Mouse (Mus musculus) layer of hippocampus, postnatal 14 days (tissue): Measurements from ENCODE around the gene Tshz2. TPM values are rescaled to one million over a fixed set of nuclear protein-coding genes. Genes with fewer than 3 reads are reported as not detected.

Experiments
- DNase-seq, 2 experiments: peaks; one replicate each; pipeline ENCODE4 v3.0.0; 2021 to 2022; ENCODE audit warnings: low spot score in 2 of 2, mixed read lengths in 1 of 2
- total RNA-seq, 2 experiments: library from RNA; stranded (reverse); gene quantifications; 2 replicates each; pipeline ENCODE4 v1.2.3; 2021

Tshz2 gene
- total RNA-seq, 2 experiments from 2014 or later, result 8.6 to 26.7 TPM

DNA sequence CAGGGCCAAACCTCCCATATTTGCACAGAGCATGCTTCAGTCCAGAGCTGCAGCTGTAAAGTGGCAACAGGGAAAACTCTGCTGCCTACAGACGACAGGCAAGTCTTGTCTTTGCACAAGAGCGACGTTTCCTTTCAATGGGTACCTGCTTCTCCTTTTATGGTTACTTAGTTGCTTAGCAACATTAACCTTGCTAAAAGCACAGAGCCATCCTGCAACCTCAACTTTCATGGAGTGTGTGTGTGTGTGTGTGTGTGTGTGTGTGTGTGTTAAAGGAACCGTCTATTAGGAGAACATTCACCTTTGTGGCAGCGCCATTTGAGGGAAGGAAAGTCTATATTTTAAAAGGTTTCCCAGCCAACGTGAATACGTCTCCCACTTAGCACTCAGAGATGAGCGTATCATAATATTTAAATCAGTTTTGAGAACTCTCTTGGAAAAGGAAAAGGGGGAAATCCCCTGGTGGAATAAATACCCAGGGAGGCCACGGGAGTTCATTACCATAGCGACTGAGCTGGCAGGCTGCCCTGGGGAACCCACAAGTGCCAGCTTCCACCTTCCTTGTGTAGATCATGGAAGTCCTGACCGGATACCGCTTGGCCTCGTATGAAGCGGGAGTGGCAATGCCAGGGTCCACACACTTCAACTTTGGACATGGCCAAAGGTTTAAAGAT, 295.8 kb downstream of the Tshz2 start:
- DNase-seq, result no peak

DNA sequence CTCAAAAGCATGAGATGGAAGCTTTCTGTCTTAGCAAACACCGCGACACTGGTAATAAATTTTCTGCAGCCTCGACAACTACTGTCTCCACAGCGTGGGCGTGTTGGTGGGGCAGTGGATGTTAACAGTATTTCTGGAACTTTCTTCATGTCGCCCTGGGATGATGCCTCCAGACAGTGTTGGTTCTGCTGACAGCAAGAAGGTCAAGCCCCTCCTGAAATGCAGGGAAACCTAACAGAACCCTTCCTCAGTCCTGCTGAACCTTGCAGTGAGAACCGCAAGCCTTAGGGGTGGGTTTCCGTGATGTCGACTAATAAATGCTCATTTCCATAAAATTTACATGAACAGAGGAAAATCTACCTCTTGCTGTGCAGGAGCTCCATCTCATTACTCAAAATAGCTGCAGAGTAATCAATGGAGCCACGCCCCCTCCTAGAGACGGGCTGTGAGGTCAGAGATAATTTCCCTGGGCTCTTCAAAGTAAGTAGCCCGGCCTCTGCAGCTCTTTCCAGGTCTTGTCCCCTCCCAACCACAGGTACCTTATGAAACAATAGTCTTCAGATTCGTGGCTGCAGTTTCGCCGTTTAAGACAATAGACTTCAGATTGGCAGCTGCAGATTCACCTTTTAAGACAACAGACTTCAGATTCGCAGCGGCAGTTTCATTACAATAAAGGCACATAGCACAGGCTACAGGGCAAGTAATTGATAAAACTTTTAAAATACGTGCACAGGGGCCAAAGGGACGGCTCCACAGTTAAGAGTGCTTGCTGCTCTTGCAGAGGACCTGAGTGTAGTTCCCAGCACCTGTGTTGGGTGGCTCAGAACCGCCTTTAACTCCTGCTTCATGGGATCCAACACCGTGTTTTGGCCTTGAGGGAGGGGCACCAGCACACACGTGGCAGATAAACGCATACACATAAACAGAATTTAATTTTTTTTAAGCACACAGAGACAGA, 297.0 kb downstream of the Tshz2 start:
- DNase-seq, result peak; percentile 17 to 61

DNA sequence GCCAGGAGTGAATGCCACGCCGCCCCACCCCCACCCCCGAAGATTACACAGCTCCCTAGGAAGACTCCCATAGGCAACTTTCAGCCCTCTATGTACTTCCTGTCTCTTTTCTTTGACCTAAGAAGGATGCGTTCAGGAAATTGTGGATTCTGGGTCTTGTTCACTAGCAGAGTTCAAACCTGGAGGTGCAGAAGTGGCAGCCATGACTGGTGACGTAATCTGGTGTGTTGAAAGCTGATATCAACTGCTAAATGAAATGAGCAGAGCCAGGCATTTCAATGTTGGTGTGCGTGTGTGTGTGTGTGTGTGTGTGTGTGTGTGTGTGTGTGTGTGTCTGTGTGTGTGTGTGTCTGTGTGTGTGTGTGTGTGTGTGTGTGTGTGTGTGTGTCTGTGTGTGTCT, 302.8 kb downstream of the Tshz2 start:
- DNase-seq, result no peak

DNA sequence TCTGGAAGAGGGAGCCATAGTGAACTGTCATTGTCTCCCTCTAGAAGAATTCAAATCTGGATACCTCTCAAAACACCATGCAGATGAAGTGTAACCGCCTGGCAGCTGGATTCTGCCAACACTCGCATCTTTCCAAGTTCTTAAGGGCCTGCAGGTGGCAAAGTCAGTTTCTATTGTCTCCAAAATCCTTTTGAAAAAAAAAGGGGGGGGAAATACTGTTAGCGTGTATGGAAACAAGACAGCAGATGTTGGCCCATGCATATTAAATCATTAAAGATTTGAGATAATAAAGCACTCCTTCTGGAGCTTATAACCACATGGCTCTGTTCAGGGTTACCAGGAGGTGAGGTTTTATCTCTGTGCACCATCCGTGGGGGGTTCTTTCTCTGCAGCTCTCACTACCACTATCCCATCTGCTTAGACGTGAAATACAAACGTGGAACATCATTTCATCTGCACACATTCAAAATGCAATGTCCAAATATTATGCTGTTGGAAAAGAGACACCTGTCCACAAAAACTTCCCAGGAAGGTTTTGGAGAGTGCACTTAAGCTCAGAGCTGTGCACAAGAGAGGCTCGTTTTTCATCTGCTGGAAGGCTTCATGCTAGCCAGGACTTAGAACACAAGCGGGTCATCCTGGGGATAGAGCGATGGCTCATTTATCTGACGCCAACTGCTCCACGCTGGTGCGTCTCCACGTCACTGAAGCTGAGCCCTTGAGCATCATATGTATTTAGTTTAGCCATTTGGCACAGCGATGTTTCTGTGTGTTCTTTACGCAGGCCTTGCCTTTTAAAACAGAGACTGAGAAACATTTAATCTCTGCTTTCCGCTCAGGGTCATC, 307.7 kb downstream of the Tshz2 start:
- DNase-seq, result no peak

DNA sequence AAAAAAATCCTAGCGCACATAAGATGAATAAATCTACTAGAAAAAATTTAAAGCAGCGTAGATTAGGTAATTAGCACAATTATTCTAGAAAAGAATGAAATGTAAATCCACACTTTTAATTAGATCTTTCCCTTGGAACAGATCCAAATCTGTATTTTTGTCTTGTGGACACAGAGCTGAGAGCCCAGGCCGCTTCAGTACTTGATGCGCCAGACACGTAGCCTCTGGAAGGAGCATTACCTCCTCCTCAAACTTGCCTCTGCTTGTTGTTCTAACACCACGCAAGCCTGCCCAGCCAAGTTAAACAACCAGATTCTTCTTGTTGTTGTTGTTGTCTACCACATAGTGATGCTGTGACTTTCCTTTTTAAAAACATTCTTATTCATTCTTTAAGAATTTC, 310.9 kb downstream of the Tshz2 start:
- DNase-seq, result no peak

DNA sequence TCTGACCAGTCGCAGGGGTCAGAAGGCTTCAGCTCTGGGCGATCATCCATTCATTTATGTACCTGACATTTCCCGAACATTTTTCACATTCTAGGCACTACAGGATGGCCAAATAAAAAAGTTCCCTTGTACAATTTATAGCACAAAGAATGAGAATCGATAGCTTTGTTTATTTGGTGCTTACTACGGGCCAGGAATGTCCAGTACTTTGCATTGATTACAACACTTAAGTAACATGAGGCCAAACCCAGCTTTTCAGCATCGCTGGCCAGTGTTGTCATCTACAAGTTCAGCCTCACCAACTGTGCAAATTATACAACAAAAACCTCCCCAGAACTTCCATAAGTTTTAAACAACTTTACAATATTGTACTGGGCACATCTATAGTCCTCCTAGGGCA, 315.3 kb downstream of the Tshz2 start:
- DNase-seq, result no peak

DNA sequence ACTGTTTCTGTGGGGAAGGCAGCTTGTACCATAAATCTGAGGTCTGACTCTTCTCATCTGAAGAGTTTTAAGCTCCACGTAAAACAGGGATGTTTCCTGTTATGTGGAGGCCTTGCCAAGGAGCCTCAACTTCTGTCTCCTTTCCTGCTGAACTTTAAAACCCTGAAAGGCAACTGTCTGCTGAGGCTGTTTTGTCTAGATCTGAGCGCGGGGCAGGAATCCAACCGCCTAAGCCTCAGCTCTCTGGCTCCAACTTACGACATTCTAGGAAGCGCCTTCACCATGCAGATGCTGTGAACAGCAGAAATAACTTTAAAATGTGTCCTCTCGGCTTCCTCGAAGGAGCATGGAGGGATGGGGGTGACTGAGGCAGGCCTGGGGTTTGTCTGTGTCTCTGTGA, 318.2 kb downstream of the Tshz2 start:
- no peak for DNase-seq

DNA sequence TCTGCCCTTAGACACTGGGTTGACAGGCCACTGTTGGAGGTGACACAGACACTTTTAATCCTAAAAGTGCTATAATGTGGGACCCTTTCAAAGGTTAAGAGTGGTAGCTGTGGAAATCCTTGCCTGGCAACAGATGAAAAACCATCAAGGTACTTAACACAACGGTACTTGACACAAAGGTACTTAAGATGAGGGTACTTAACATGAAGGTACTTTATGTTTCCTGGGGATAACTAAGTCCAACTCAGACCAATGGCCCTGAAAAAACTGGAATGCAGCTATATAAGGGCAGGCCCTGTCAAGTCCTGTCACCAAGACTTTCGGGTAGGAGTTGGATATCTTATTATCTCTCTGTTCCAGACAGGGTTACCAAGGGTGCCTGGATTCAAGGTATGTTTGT, 320.2 kb downstream of the Tshz2 start:
- DNase-seq, result no peak

DNA sequence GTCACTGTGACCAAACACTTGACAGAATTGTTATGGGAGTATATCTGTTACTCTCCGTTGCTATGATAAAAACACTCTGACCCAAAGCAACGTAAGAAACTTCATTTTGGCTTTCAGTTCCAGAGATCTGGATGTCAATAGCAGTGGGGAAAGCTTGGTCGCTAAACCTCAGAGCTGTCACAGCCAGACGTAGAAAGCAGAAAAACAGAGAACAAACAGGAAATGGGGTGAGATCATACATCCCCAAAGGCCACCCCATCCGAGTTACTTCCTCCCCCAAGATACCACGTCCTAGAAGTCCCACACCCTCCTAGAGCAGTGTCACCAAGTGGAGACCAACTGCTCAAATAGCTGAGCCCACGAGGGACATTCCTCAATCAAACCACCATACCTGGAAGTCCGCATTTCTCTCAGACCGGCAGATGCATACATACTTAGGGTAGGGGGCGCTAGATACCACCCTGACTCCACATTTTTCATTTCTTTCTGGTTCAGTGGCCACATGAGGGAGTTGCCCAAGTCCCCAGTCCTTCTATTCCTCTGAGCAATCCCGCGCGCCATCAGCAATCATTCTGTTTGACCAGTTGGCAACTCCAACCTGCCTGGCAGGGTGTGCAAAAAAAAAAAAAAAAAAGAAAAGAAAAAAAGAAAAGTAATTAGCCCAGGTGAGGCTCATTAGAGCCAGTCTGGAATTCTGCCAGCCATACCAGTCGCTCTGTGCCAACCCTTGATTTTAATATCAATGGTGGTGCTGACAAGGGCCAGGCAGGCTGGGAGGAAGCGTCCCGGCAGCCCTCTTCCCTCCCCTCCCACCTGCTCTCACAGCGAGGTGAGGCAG, 326.1 kb downstream of the Tshz2 start:
- DNase-seq, result no peak

DNA sequence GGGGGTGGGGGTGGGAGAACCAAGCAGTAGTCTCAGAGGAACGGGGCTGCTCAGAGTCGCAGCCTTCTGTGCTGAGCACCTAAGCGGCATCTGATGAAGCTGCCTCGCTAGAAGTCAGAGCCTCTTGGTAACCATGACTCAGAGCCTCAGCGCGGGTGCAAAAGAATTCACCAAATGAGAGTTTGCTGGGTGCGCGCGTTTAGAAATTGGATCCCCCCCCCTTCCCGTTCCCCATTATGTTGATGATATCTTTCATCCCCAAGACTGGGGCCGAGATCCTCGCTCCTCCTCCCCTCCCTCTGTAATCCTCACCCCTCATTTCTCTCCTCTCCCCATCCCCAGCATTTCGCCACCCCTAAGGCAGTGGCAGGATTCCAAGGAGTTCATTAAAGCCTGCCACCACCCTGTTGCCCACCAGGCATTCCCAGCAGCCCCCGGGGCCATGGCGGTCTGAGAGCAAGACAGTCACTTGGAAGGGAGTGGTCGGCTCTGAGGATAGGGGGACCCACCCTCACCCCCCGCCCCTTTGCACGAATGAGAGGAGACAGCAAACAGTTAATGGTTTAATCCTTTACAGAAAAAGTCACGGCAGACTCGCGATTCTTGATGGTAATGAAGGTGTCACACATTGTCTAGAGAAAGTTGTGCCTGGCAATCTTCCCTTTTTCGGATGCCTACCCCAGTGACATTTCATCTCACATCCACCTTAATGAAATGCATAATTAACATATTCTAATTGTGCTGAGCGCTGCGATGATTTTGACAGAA, 328.8 kb downstream of the Tshz2 start:
- DNase-seq, result no peak

DNA sequence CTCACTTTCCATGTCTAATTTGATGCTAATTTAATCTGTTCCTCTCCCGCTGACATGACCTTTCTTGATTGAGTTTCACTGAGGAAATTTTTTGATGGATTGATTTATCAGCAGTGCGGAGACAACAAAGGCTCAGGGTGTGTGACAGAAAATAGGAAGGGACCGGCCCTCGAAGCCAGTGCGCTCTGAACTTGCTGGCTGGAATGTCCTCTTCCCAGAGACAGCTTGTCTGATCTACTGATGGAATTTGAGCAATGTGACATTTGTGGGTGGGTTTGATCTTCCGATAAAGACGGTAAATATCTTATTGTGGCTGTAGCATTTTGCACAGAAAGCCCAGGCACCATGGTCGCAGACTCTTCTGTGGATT, 329.4 kb downstream of the Tshz2 start:
- DNase-seq, result no peak

DNA sequence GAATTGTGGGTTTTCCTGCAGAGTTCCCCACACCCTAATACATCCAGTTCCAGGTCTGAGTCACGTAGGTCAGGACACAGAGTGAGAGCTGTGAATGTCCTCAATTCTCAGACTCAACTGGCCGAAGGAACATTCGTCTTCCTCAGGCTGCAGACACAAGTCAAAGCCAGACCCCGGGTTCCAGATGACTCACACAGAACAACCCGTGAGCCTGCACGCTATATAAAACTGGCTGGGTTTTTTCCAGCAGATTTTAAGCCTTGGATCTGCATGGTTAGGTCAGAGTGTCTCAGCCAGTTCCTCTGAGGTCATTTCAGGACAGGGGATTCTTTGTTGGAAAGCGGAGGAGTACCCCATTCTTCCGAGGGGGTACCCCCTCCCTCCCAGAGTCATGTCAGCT, 330.0 kb downstream of the Tshz2 start:
- DNase-seq, result no peak

DNA sequence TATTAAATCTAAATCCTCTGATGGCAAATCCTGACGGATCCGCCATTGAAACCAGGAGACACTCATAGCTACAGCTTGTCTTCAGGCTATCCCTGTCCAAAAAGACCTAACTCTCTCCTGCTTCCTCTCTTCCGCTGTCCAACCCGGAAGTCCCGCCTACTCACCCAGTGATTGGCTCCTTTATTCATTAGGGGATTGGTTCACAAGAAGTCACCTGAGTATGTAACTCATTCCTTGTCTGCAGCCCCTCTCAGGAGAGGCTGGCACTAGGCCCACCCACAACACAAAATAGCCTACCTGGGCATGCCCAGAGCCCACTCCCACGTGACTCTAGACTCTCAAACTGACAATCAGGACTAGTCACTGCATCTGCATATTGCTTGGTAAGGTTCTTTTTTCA, 337.7 kb downstream of the Tshz2 start:
- no peak for DNase-seq

DNA sequence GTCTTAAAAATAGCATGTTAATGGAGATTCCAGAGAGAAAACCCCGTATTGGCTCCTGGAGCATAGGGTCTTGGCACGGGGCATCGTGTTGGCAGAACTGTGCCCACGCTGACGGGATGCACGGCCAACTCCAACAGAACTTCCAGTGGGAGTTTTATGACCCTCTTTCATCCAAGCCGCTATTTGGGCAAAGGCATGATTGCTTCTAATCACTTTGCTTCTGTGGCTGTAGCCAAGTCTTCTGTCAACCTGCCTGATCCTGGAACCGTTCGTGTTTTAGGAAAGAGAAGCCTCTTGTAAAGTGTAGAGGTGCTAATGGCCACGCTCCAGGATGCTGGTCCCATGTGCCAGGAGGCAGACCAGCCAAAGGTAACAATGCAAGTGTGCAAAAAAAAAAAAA, 350.1 kb downstream of the Tshz2 start:
- peak; percentile 13 to 66 for DNase-seq

DNA sequence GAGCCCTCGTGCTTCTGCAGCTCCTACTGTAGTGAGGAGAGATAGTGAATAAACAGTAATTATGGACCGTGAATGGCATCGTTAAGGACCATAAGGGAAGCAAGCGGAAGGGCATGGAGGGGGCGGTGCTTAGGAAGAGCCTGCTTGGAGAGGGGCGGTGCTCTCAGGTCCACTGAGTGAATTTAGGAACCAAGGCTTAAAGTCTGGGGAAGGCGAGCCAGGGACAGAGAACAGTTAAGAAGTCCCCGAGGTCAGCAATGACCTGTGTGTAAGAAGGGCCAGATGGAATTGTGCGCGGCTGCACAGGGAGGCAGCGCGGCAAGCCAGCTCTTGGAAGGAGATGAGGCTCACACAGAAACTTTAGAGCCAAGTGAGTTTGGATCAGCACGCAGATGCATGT, 354.4 kb downstream of the Tshz2 start:
- no peak for DNase-seq

DNA sequence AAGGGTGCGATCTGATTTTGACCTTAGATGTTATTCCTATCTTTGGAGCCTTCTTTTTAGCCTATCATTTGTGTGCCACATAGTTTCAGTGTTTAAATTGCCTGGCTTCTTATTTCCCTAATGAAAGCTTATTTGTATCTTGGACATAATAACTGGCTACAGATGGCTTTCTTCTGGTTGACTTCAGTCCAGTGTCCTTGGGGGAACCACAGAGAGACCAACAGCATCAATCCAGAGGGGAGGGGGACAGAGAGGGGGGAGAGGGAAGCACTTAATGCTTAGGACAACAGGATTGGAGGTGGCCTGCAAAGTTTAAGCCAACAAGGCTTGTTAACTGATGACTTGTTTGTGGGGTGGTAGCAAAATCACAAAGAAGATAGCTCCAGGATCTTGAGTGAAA, 356.4 kb downstream of the Tshz2 start:
- no peak for DNase-seq

DNA sequence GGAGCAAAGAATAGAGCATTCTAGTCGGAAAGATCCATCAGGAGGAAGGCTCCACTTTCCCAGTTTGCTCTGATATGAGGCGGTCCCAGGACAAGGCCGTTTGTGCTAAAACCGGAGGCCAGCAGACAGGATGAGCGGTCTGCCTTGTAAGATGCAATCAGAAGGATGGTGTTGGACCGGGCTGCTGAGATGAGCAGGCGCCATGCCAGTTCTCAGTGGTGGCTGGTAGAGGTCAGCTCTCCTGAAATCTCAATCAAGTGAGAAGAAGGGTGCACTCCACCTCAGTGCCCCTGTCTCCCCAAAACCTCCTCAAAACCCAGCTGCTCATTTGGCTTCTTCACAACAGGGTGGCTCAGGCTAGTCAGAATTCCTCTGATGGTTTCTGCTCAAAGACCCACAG, 358.2 kb downstream of the Tshz2 start:
- no peak for DNase-seq

DNA sequence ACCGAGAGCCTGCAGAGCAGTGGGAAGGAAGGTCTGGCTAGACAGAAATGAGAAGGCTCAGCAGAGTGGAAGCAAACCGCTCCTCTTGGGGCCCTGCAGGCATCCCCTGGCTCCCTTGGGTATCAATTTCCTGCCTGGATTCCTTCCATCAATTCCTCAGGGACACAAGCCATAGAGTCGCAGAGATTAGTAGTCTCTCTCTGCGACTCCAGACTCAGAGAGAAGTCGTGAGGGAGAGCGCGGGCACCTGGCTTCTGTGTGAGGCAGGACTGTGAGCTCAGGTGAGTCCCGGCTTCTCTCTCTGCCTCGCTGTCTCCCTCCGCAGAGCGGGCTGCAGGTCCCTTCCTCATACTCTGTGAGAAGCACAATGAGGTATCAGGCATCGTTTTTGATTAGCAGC, 363.2 kb downstream of the Tshz2 start:
- no peak for DNase-seq

DNA sequence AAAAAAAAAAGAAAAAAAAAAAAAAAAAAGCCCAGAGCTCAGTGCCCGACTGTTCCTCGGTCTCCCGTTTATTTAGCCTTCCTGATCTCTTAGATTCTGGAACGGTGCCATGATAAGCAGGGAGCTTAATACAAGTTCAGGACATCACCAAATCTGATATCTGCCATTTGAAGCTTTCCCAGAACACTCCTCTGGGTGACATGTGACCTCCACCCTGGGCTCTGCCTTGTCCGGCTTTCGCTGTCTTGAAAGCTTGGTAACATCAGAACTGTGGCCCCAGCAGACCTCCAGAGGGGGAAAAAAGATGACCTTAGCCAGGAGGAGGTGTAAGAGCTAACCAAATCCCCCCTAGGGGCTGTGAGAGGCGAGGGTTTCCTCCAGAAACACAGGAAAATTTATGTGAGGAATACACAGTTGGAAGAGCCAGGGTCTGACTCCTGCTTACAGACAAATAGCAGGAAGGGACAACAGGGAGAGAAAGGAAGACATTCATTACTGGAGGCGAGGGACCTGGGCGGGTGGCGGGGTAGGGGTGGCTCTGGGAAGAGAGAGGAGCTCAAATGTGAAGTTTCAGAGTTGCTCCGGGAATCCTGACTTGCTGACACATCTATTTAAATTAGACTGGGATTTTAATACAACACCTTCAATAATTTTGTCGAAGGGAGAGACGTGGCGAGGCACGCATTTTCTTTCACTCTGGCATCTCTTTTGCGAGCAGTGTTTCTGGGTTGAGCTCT, 363.9 kb downstream of the Tshz2 start:
- DNase-seq, result no peak
